Mouse (Mus musculus) CH12.LX (cell line): ENCODE measurements at regions not wholly inside any gene's neighbourhood (a gene's known extent, or its start where the extent isn't known, plus 50 kb on each side); places are given as distances from the start of the nearest gene placed in this dataset.

Source experiments
- DNase-seq: peaks from one replicate; pipeline ENCODE4 v3.0.0-alpha.2; 2013; ENCODE audit errors: extremely low read depth
- H3K27ac ChIP-seq: 2 replicates; pipeline ENCODE4 v1.5.1; 2012; ENCODE audit warnings: low read depth, mild to moderate bottlenecking, control low read depth, moderate library complexity; ENCODE audit not compliant: insufficient read depth
- H3K27me3 ChIP-seq: replicated peaks from 2 replicates; pipeline ENCODE3; 2012; ENCODE audit warnings: inconsistent platforms
- H3K36me3 ChIP-seq, 2 experiments: replicated peaks in 1 of 2; 2 replicates each; pipeline versions ENCODE3 to v1.6.1; 2012; ENCODE audit warnings: inconsistent platforms in 1 of 2, low read length in 1 of 2, mild to moderate bottlenecking in 1 of 2, mixed read lengths in 1 of 2, moderate library complexity in 1 of 2; ENCODE audit not compliant: control insufficient read depth in 1 of 2, insufficient read depth in 1 of 2
- H3K4me1 ChIP-seq, 2 experiments: 2 replicates each; pipeline ENCODE4 v1.6.1; 2012; ENCODE audit warnings: inconsistent platforms in 1 of 2, moderate library complexity in 1 of 2; ENCODE audit not compliant: insufficient read depth in 2 of 2, control insufficient read depth in 1 of 2
- H3K4me2 ChIP-seq: 2 replicates; pipeline ENCODE4 v1.6.1; 2012; ENCODE audit warnings: low read depth, mild to moderate bottlenecking, control low read depth; ENCODE audit not compliant: poor library complexity, insufficient read depth, severe bottlenecking
- H3K4me3 ChIP-seq, 3 experiments: fragments of 150-350 bp in 1 of 3; sonication (generic) in 1 of 3; replicated peaks in 1 of 3; 2 replicates each; pipeline versions ENCODE3 to v1.5.1; 2011 to 2012; ENCODE audit warnings: low read depth in 2 of 3, low read length in 2 of 3, mild to moderate bottlenecking in 2 of 3, moderate library complexity in 2 of 3, control low read depth in 1 of 3, improper control_type of control experiment in 1 of 3, inconsistent platforms in 1 of 3, mixed read lengths in 1 of 3; ENCODE audit not compliant: poor library complexity in 1 of 3
- H3K79me2 ChIP-seq: replicated peaks from 2 replicates; pipeline ENCODE4 v1.6.1; 2012; ENCODE audit warnings: mild to moderate bottlenecking, moderate library complexity; ENCODE audit not compliant: control insufficient read depth, poor library complexity, insufficient read depth, severe bottlenecking; ENCODE audit errors: extremely low read depth
- H3K9ac ChIP-seq: 2 replicates; pipeline ENCODE4 v1.6.1; 2012; ENCODE audit warnings: low read depth, mild to moderate bottlenecking, control low read depth, moderate library complexity; ENCODE audit not compliant: insufficient read depth
- H3K9me3 ChIP-seq: replicated peaks from 2 replicates; pipeline ENCODE3; 2012; ENCODE audit warnings: low read length, inconsistent platforms, mixed read lengths
- BHLHE40 ChIP-seq: IDR thresholded peaks from 2 replicates; pipeline ENCODE4 v1.6.1; 2011; ENCODE audit warnings: mild to moderate bottlenecking, low read depth, low read length, improper control_type of control experiment
- CHD1 ChIP-seq: IDR thresholded peaks from 2 replicates; pipeline ENCODE4 v1.6.1; 2012; ENCODE audit warnings: low read depth, low read length, improper control_type of control experiment, inconsistent platforms
- E2F4 ChIP-seq: IDR thresholded peaks from 2 replicates; pipeline ENCODE4 v1.6.1; 2011; ENCODE audit warnings: low read depth, low read length, improper control_type of control experiment; ENCODE audit not compliant: insufficient replicate concordance
- ELF1 ChIP-seq: IDR thresholded peaks from 2 replicates; pipeline ENCODE4 v1.6.1; 2014; ENCODE audit warnings: low read depth, mild to moderate bottlenecking, inconsistent platforms, low read length, improper control_type of control experiment
- EP300 ChIP-seq: IDR thresholded peaks from 2 replicates; pipeline ENCODE4 v1.6.1; 2011; ENCODE audit warnings: low read length, improper control_type of control experiment
- ETS1 ChIP-seq: conservative IDR thresholded peaks from 2 replicates; pipeline ENCODE4 v1.6.1; 2012; ENCODE audit warnings: low read depth, mild to moderate bottlenecking, inconsistent platforms, low read length, improper control_type of control experiment, moderate library complexity
- GABPA ChIP-seq: IDR thresholded peaks from 2 replicates; pipeline ENCODE4 v1.6.1; 2012; ENCODE audit warnings: low read depth, low read length, improper control_type of control experiment, inconsistent platforms; ENCODE audit not compliant: insufficient replicate concordance
- HCFC1 ChIP-seq: IDR thresholded peaks from 2 replicates; pipeline ENCODE4 v1.6.1; 2012; ENCODE audit warnings: low read depth, mild to moderate bottlenecking, inconsistent platforms, low read length, improper control_type of control experiment
- IRF4 ChIP-seq: IDR thresholded peaks from 2 replicates; pipeline ENCODE4 v1.6.1; 2014; ENCODE audit warnings: low read depth, mild to moderate bottlenecking, inconsistent platforms, low read length, improper control_type of control experiment
- JUN ChIP-seq: IDR thresholded peaks from 2 replicates; pipeline ENCODE4 v1.6.1; 2011; ENCODE audit warnings: low read depth, mild to moderate bottlenecking, low read length, improper control_type of control experiment, moderate library complexity; ENCODE audit not compliant: insufficient read depth
- KAT2A ChIP-seq: IDR thresholded peaks from 2 replicates; pipeline ENCODE4 v1.6.1; 2012; ENCODE audit warnings: low read length, improper control_type of control experiment, inconsistent platforms; ENCODE audit not compliant: insufficient replicate concordance
- MAFK ChIP-seq: IDR thresholded peaks from 2 replicates; pipeline ENCODE4 v1.6.1; 2011; ENCODE audit warnings: low read length, improper control_type of control experiment; ENCODE audit not compliant: insufficient replicate concordance
- MAZ ChIP-seq: IDR thresholded peaks from 2 replicates; pipeline ENCODE4 v1.6.1; 2012; ENCODE audit warnings: low read depth, mild to moderate bottlenecking, inconsistent platforms, low read length, improper control_type of control experiment, moderate library complexity
- MEF2A ChIP-seq: IDR thresholded peaks from 2 replicates; pipeline ENCODE4 v1.6.1; 2014; ENCODE audit warnings: low read depth, mild to moderate bottlenecking, inconsistent platforms, low read length, improper control_type of control experiment, borderline replicate concordance
- NELFE ChIP-seq: IDR thresholded peaks from 2 replicates; pipeline ENCODE4 v1.6.1; 2011; ENCODE audit warnings: low read depth, low read length, improper control_type of control experiment
- NRF1 ChIP-seq: IDR thresholded peaks from 2 replicates; pipeline ENCODE4 v1.6.1; 2014; ENCODE audit warnings: low read depth, mild to moderate bottlenecking, inconsistent platforms, low read length, improper control_type of control experiment, moderate library complexity
- POLR2A ChIP-seq: IDR thresholded peaks from 2 replicates; pipeline ENCODE4 v1.6.1; 2011; ENCODE audit warnings: low read depth, mild to moderate bottlenecking, improper control_type of control experiment, low read length
- POLR2AphosphoS2 ChIP-seq: IDR thresholded peaks from 2 replicates; pipeline ENCODE4 v1.6.1; 2011; ENCODE audit warnings: low read depth, low read length, improper control_type of control experiment
- SMC3 ChIP-seq: IDR thresholded peaks from 2 replicates; pipeline ENCODE4 v1.6.1; 2011; ENCODE audit warnings: low read depth, low read length, improper control_type of control experiment
- TBP ChIP-seq: conservative IDR thresholded peaks from 2 replicates; pipeline ENCODE4 v1.6.1; 2011; ENCODE audit warnings: low read depth, low read length, improper control_type of control experiment
- TCF12 ChIP-seq: IDR thresholded peaks from 2 replicates; pipeline ENCODE4 v1.6.1; 2014; ENCODE audit warnings: low read depth, mild to moderate bottlenecking, inconsistent platforms, low read length, improper control_type of control experiment
- USF1 ChIP-seq: IDR thresholded peaks from 2 replicates; pipeline ENCODE4 v1.6.1; 2014; ENCODE audit warnings: low read depth, mild to moderate bottlenecking, inconsistent platforms, low read length, improper control_type of control experiment
- ZKSCAN1 ChIP-seq: IDR thresholded peaks from 2 replicates; pipeline ENCODE4 v1.6.1; 2012; ENCODE audit warnings: low read depth, inconsistent platforms, low read length, improper control_type of control experiment, borderline replicate concordance
- ZMIZ1 ChIP-seq: IDR thresholded peaks from 2 replicates; pipeline ENCODE4 v1.6.1; 2012; ENCODE audit warnings: low read depth, mild to moderate bottlenecking, inconsistent platforms, low read length, improper control_type of control experiment
- dilution Hi-C: fragments of 300-500 bp; cut with MboI; formaldehyde crosslinking; loops from 2 replicates; pipeline ENCODE4 v1.14.3; 2020; ENCODE audit warnings: low sequenced_read_pairs; ENCODE audit not compliant: extremely low pct_unique_long_range_greater_than_20kb, extremely low pct_ligation_motif_present
- in situ Hi-C: fragments of 300-500 bp; cut with MboI; formaldehyde crosslinking; loops from 3 replicates; pipeline ENCODE4 v1.14.3; 2019; ENCODE audit warnings: low sequenced_read_pairs, low pct_ligation_motif_present, low pct_unique_long_range_greater_than_20kb, mixed read lengths

- Histone ChIP-seq H3K4me1 (no peaks in the 10 kb centered on the region), H3K36me3 (no peaks in the 10 kb centered on the region), H3K9me3 (peaks cover 25% of the 10 kb centered on the region), H3K9ac (no peak overlapping the region), H3K27me3 (no peaks in the 10 kb centered on the region), H3K4me2 (no peak overlapping the region), H3K27ac (no peak overlapping the region), H3K4me3 (no peak overlapping the region), H3K79me2 (no peaks in the 10 kb centered on the region)
- DNase-seq = no peak
- dilution Hi-C loops (no loop called here), in situ Hi-C loops (no loop called here)
- TF ChIP-seq TCF12 = no peak
- no peak for TF ChIP-seq IRF4
- TF ChIP-seq NRF1 = no peak
- no peak for TF ChIP-seq ETS1
- TF ChIP-seq NELFE = no peak
- TF ChIP-seq HCFC1 = no peak
- no peak for TF ChIP-seq CHD1
- TF ChIP-seq TBP = no peak
- no peak for TF ChIP-seq USF1
- no peak for TF ChIP-seq ZMIZ1
- TF ChIP-seq EP300 = no peak
- TF ChIP-seq MAFK = no peak
- no peak for TF ChIP-seq JUN
- TF ChIP-seq BHLHE40 = no peak
- TF ChIP-seq SMC3 = no peak
- no peak for TF ChIP-seq POLR2A
These were observed 77.4 kb upstream of the Lrrc4c start for GRCm38 (mm10) chr2:96240543-96241090.

GRCm38 (mm10) chr2:96253661-96254060 lies 64.3 kb upstream of the Lrrc4c start:
- DNase-seq = no peak
- Histone ChIP-seq H3K4me1 (no peaks in the 10 kb centered on the region), H3K4me3 (no peak overlapping the region), H3K36me3 (no peaks in the 10 kb centered on the region), H3K9ac (no peak overlapping the region), H3K27ac (no peak overlapping the region), H3K27me3 (no peaks in the 10 kb centered on the region), H3K4me2 (no peak overlapping the region), H3K79me2 (no peaks in the 10 kb centered on the region), H3K9me3 (peaks cover 24% of the 10 kb centered on the region)
- in situ Hi-C loops = no loop called here
- TF ChIP-seq HCFC1 (no peak), IRF4 (no peak), KAT2A (no peak), TBP (no peak), E2F4 (no peak), MAZ (no peak), GABPA (no peak), ELF1 (no peak), TCF12 (no peak), NELFE (no peak), POLR2A (no peak), MEF2A (no peak), JUN (no peak), BHLHE40 (no peak), POLR2AphosphoS2 (no peak), MAFK (no peak), ZKSCAN1 (no peak)
- dilution Hi-C loops = no loop called here
